Mouse (Mus musculus) forebrain, postnatal 0 days (tissue): ENCODE data around the gene Tmem178b. TPM values are rescaled to one million over a fixed set of nuclear protein-coding genes. Genes with fewer than 3 reads are reported as not detected.

Experiments
- ATAC-seq: fragments of 200-750 bp; cut with Nextera tagmentation; 2 replicates; pipeline ENCODE4 v1.8.0; 2017; ENCODE audit warnings: mild to moderate bottlenecking, moderate library complexity
- DNase-seq: peaks from one replicate; pipeline ENCODE4 v3.0.0-alpha.2; 2015
- H3K27ac ChIP-seq: fragments of 300-500 bp; sonication (generic); 2 replicates; pipeline ENCODE4 v1.5.1; 2014; ENCODE audit warnings: low read depth, mild to moderate bottlenecking, antibody characterized with exemption, low read length, moderate library complexity, mixed read lengths
- H3K27me3 ChIP-seq: fragments of 300-500 bp; sonication (generic); 2 replicates; pipeline ENCODE4 v1.6.1; 2014; ENCODE audit warnings: mild to moderate bottlenecking, low read length, mixed read lengths; ENCODE audit not compliant: insufficient read depth
- H3K36me3 ChIP-seq: fragments of 300-500 bp; sonication (generic); 2 replicates; pipeline ENCODE4 v1.6.1; 2014; ENCODE audit warnings: mild to moderate bottlenecking, moderate library complexity; ENCODE audit not compliant: insufficient read depth
- H3K4me1 ChIP-seq: fragments of 300-500 bp; sonication (generic); 2 replicates; pipeline ENCODE4 v1.6.1; 2014; ENCODE audit warnings: antibody characterized with exemption; ENCODE audit not compliant: insufficient read depth
- H3K4me2 ChIP-seq: fragments of 300-500 bp; sonication (generic); 2 replicates; pipeline ENCODE4 v1.6.1; 2014; ENCODE audit warnings: low read depth, mild to moderate bottlenecking, moderate library complexity
- H3K4me3 ChIP-seq: fragments of 300-500 bp; sonication (generic); 2 replicates; pipeline ENCODE4 v1.5.1; 2014; ENCODE audit warnings: low read depth, low read length, mixed read lengths
- H3K9ac ChIP-seq: fragments of 300-500 bp; sonication (generic); 2 replicates; pipeline ENCODE4 v1.6.1; 2014; ENCODE audit warnings: mild to moderate bottlenecking
- H3K9me3 ChIP-seq: fragments of 300-500 bp; sonication (generic); 2 replicates; pipeline ENCODE4 v1.6.1; 2016; ENCODE audit warnings: low read length
- CTCF ChIP-seq: sonication (generic); IDR thresholded peaks from 2 replicates; pipeline ENCODE4 v1.5.1; 2016; ENCODE audit warnings: antibody characterized with exemption, control low read depth, low read depth
- WGBS: fragments of 180-500 bp; shearing (Covaris S2); extraction: QIAGEN DNeasy Blood & Tissue Kit; methylation state at CpG from one replicate; pipeline ENCODE4 v1.1.7; 2014; 5-methylcytosine and 5-hydroxymethylcytosine counted together
- polyA plus RNA-seq: library from polyadenylated mRNA; unstranded; fragments of >200 nt; fragmentation: Nextera tagmentation; extraction: Ambion mirVana; gene quantifications from 2 replicates; pipeline ENCODE4 v1.2.1, GENCODE M21; 2015
- total RNA-seq: library from RNA; depleted of rRNA; stranded (reverse); fragments of >200 nt; gene quantifications from 2 replicates; pipeline ENCODE4 v1.2.3, GENCODE M21; 2014

Gene Tmem178b
- total and polyA plus RNA-seq, 2 experiments from 2014 or later = 25.1 to 133 TPM

GRCm38 (mm10) chr6:39990772-39991171 lies 117.7 kb downstream of the Tmem178b start:
- WGBS = 67% methylated on average over 4 of the region's 4 CpGs
- H3K4me1 ChIP-seq = 0 out of 2 replicates have a peak, but pooled peaks cover 9% of the 10 kb centered on the region
- DNase-seq (no peak), ATAC-seq (peak; percentile 23; the same call in 1 of the 2 replicates)
- H3K9me3 ChIP-seq = no peaks in the 10 kb centered on the region
- TF ChIP-seq CTCF = no peak
- H3K36me3 ChIP-seq = no peaks in the 10 kb centered on the region
- no peak overlapping the region for H3K4me2 ChIP-seq
- no peak overlapping the region for H3K4me3 ChIP-seq
- no peak overlapping the region for H3K27ac ChIP-seq
- H3K9ac ChIP-seq = no peak overlapping the region
- H3K27me3 ChIP-seq = no peaks in the 10 kb centered on the region

GRCm38 (mm10) chr6:39991922-39992321 lies 118.9 kb downstream of the Tmem178b start:
- Histone ChIP-seq H3K9me3 (no peaks in the 10 kb centered on the region), H3K4me3 (no peak overlapping the region), H3K27ac (no peak overlapping the region), H3K9ac (no peak overlapping the region), H3K27me3 (no peaks in the 10 kb centered on the region), H3K4me2 (no peak overlapping the region), H3K4me1 (0 out of 2 replicates have a peak, but pooled peaks cover 9% of the 10 kb centered on the region), H3K36me3 (no peaks in the 10 kb centered on the region)
- WGBS = 65% methylated on average over 6 of the region's 6 CpGs
- ATAC-seq (no peak), DNase-seq (no peak)
- TF ChIP-seq CTCF = no peak

GRCm38 (mm10) chr6:40006006-40006765 lies 133.1 kb downstream of the Tmem178b start:
- WGBS = 52% methylated on average over 11 of the region's 11 CpGs
- no peak for TF ChIP-seq CTCF
- H3K4me2 ChIP-seq = no peak overlapping the region
- no peak overlapping the region for H3K9ac ChIP-seq
- ATAC-seq (peak; percentile 70), DNase-seq (peak; percentile 40)
- H3K36me3 ChIP-seq = no peaks in the 10 kb centered on the region
- no peak overlapping the region for H3K4me3 ChIP-seq
- no peak overlapping the region for H3K27ac ChIP-seq
- no peaks in the 10 kb centered on the region for H3K9me3 ChIP-seq
- H3K4me1 ChIP-seq = no peaks in the 10 kb centered on the region; the same call in 1 of the 2 replicates
- H3K27me3 ChIP-seq = no peaks in the 10 kb centered on the region

- no peaks in the 10 kb centered on the region for H3K9me3 ChIP-seq
- H3K9ac ChIP-seq = no peak overlapping the region
- H3K27ac ChIP-seq = no peak overlapping the region
- no peaks in the 10 kb centered on the region; the same call in 1 of the 2 replicates for H3K4me1 ChIP-seq
- no peaks in the 10 kb centered on the region for H3K36me3 ChIP-seq
- DNase-seq = no peak
- peak; percentile 40 for ATAC-seq
- TF ChIP-seq CTCF = no peak
- 24% methylated on average over 3 of the region's 3 CpGs for WGBS
- no peak overlapping the region for H3K4me2 ChIP-seq
- H3K27me3 ChIP-seq = no peaks in the 10 kb centered on the region
- H3K4me3 ChIP-seq = no peak overlapping the region
These were observed 135.3 kb downstream of the Tmem178b start for GRCm38 (mm10) chr6:40008166-40008907.

- no peaks in the 10 kb centered on the region for H3K9me3 ChIP-seq
- TF ChIP-seq CTCF = no peak
- DNase-seq = no peak
- H3K27ac ChIP-seq = no peak overlapping the region
- no peak for ATAC-seq
- H3K4me3 ChIP-seq = no peak overlapping the region
- H3K36me3 ChIP-seq = no peaks in the 10 kb centered on the region
- no peaks in the 10 kb centered on the region; the same call in 1 of the 2 replicates for H3K4me1 ChIP-seq
- 59% methylated on average over 3 of the region's 3 CpGs for WGBS
- no peak overlapping the region for H3K4me2 ChIP-seq
- H3K9ac ChIP-seq = no peak overlapping the region
- H3K27me3 ChIP-seq = no peaks in the 10 kb centered on the region
These were observed 136.6 kb downstream of the Tmem178b start for GRCm38 (mm10) chr6:40009718-40010117.

- Histone ChIP-seq H3K27me3 (no peaks in the 10 kb centered on the region), H3K36me3 (no peaks in the 10 kb centered on the region), H3K9me3 (no peaks in the 10 kb centered on the region), H3K4me2 (no peak overlapping the region), H3K9ac (no peak overlapping the region), H3K4me3 (no peak overlapping the region), H3K27ac (no peak overlapping the region), H3K4me1 (peaks cover 11% of the 10 kb centered on the region)
- 91% methylated on average over 5 of the region's 5 CpGs for WGBS
- ATAC-seq (no peak), DNase-seq (no peak)
- no peak for TF ChIP-seq CTCF
These were observed 138.0 kb downstream of the Tmem178b start for GRCm38 (mm10) chr6:40011066-40011465.

- no peak for ATAC-seq
- H3K9me3 ChIP-seq = no peaks in the 10 kb centered on the region
- no peak overlapping the region for H3K9ac ChIP-seq
- H3K4me3 ChIP-seq = no peak overlapping the region
- no peak overlapping the region for H3K27ac ChIP-seq
- no peak for TF ChIP-seq CTCF
- WGBS = 60% methylated on average over 5 of the region's 5 CpGs
- no peak for DNase-seq
- no peaks in the 10 kb centered on the region for H3K27me3 ChIP-seq
- H3K4me2 ChIP-seq = no peak overlapping the region
- peaks cover 14% of the 10 kb centered on the region for H3K4me1 ChIP-seq
- no peaks in the 10 kb centered on the region for H3K36me3 ChIP-seq
These were observed 138.5 kb downstream of the Tmem178b start for GRCm38 (mm10) chr6:40011609-40012008.
